Mouse (Mus musculus) cerebellum, adult 2 months (tissue): ENCODE data around the gene Ddx41.

Source experiments
- CTCF ChIP-seq: fragments of 200-500 bp; IDR thresholded peaks from 2 replicates; pipeline ENCODE4 v1.5.1; 2011; ENCODE audit warnings: low read depth, mild to moderate bottlenecking, control low read depth, low read length, moderate library complexity, borderline replicate concordance; ENCODE audit not compliant: insufficient read depth
- POLR2A ChIP-seq: fragments of 200-500 bp; IDR thresholded peaks from 2 replicates; pipeline ENCODE4 v1.6.1; 2011; ENCODE audit warnings: low read length, control low read depth, borderline replicate concordance; ENCODE audit not compliant: insufficient read depth

DNA sequence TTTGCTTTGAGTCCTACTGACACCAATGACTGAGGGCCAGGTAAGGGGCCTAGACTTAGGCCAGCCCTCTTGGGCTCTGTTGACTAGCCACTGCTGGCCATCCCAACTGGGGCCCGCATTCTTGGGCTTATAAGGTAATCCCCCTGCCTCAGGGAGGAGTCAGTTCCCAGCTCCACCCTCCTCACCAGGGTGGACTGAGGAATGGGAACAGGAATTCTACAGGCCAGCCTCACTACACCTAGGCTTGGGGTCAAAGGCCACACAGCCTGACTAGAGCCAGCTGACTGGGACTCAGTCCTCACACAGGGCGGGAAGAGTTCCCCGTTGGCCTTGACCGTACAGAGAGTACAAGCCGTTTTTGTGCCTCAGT, 25.0 kb downstream of the Ddx41 start:
- TF ChIP-seq CTCF (no peak), POLR2A (no peak)
